In the genomic region with DNA sequence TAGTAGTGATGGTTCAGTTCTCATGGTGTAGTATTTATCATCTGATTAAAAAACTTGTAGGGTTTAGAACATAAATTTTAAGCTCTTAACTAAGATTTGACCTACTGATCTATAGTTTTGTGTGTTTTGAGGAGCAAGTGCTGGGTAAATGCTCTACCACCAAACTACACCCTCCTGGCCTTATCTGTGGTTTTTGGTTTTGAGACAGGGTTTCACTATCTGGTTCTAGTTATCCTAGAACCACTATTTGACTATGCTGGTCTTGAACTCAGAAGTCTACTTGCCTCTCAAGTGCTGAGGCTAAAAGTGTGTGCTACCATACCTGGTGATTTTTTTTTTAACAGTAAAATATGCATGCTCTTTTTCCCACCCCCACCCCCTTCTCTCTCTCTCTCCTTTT, we compare ENCODE assay signal across 19 mouse cellular contexts.
"Had no signal": no experiment of that assay in that cellular context is flagged by ENCODE, and none has a peak within 500 bp of the region (broad histone marks: within the 10 kb centered on the region; RNA-seq: fewer than 3 reads in every experiment).

No protein-coding gene starts in this region.

- H3K9me3 ChIP-seq: limb, embryonic 15.5 days; megakaryocyte, embryonic 14.5 days; midbrain, embryonic 12.5 days; neural tube, embryonic 13.5 days had no signal

- H3K36me3 ChIP-seq: midbrain, embryonic 12.5 days; neural tube, embryonic 13.5 days had no signal

- H3K4me3 ChIP-seq: limb, embryonic 15.5 days; megakaryocyte, embryonic 14.5 days; midbrain, embryonic 12.5 days; neural tube, embryonic 13.5 days had no signal

- ATAC-seq: intestine, postnatal 0 days; midbrain, embryonic 16.5 days had no signal

- H3K4me2 ChIP-seq: limb, embryonic 15.5 days; lung, embryonic 14.5 days; midbrain, embryonic 12.5 days; neural tube, embryonic 13.5 days had no signal

- H3K9ac ChIP-seq: limb, embryonic 15.5 days; lung, embryonic 14.5 days; midbrain, embryonic 12.5 days; neural tube, embryonic 13.5 days had no signal

- DNase-seq: kidney, adult 9 months; kidney, postnatal 36 days; layer of hippocampus, adult 9-11 months; layer of hippocampus, postnatal 36 days; lung, embryonic 14.5 days; lung, postnatal 10 days; lung, postnatal 4 days; retina, postnatal 1 day; right cerebral cortex, postnatal 25 days; thymus, adult 18-20 months; thymus, postnatal 14 days had no signal

- H3K27ac ChIP-seq: kidney, postnatal 0 days; limb, embryonic 15.5 days; midbrain, embryonic 12.5 days; neural tube, embryonic 13.5 days; stomach, postnatal 0 days had no signal

- H3K27me3 ChIP-seq: limb, embryonic 15.5 days; megakaryocyte, embryonic 14.5 days had no signal
